Mouse (Mus musculus) liver, embryonic 14.5 days (tissue): ENCODE results near the gene Sptssa. TPM values are rescaled to one million over a fixed set of nuclear protein-coding genes. Genes with fewer than 3 reads are reported as not detected.

Source experiments
- ATAC-seq: fragments of 200-750 bp; cut with Nextera tagmentation; 2 replicates; pipeline ENCODE4 v1.8.0; 2017; ENCODE audit warnings: moderate number of reproducible peaks, mild to moderate bottlenecking, moderate library complexity; ENCODE audit not compliant: insufficient read depth
- DNase-seq, 3 experiments: peaks; one replicate each; pipeline ENCODE4 v3.0.0-alpha.2; 2012 to 2013; ENCODE audit warnings: low read depth in 3 of 3, low spot score in 3 of 3
- H3K27ac ChIP-seq: fragments of 300-500 bp; sonication (generic); 2 replicates; pipeline ENCODE4 v1.5.1; 2014; ENCODE audit warnings: moderate library complexity, mild to moderate bottlenecking, control low read depth, inconsistent platforms
- H3K27me3 ChIP-seq: fragments of 300-500 bp; sonication (generic); 2 replicates; pipeline ENCODE4 v1.6.1; 2014; ENCODE audit warnings: mild to moderate bottlenecking, low read length, moderate library complexity; ENCODE audit not compliant: control insufficient read depth, insufficient read depth
- H3K36me3 ChIP-seq: fragments of 300-500 bp; sonication (generic); replicated peaks from 2 replicates; pipeline ENCODE4 v1.6.1; 2014; ENCODE audit warnings: low read depth; ENCODE audit not compliant: control insufficient read depth, insufficient read depth
- H3K4me1 ChIP-seq, 2 experiments: fragments of 200-500 bp in 1 of 2; fragments of 300-500 bp in 1 of 2; sonication (generic) in 1 of 2; replicated peaks; 2 replicates each; pipeline ENCODE4 v1.6.1; 2012 to 2014; ENCODE audit warnings: antibody characterized with exemption in 1 of 2, inconsistent platforms in 1 of 2, low read length in 1 of 2; ENCODE audit not compliant: control insufficient read depth in 2 of 2, insufficient read depth in 2 of 2
- H3K4me2 ChIP-seq: fragments of 300-500 bp; sonication (generic); 2 replicates; pipeline ENCODE4 v1.6.1; 2014; ENCODE audit warnings: low read depth, mild to moderate bottlenecking, control low read depth, moderate library complexity
- H3K4me3 ChIP-seq, 2 experiments: fragments of 200-500 bp in 1 of 2; fragments of 300-500 bp in 1 of 2; sonication (generic) in 1 of 2; 2 replicates each; pipeline ENCODE4 v1.5.1; 2012 to 2014; ENCODE audit warnings: low read depth in 2 of 2, low read length in 2 of 2, mild to moderate bottlenecking in 2 of 2, control low read depth in 1 of 2, inconsistent platforms in 1 of 2, moderate library complexity in 1 of 2; ENCODE audit not compliant: insufficient read depth in 1 of 2
- H3K9ac ChIP-seq: fragments of 300-500 bp; sonication (generic); replicated peaks from 2 replicates; pipeline ENCODE4 v1.6.1; 2014; ENCODE audit warnings: mild to moderate bottlenecking, control low read depth, moderate library complexity
- H3K9me3 ChIP-seq: fragments of 300-500 bp; sonication (generic); 2 replicates; pipeline ENCODE4 v1.6.1; 2016; ENCODE audit warnings: low read length, mixed read lengths; ENCODE audit not compliant: control insufficient read depth
- CTCF ChIP-seq: IDR thresholded peaks from 2 replicates; pipeline ENCODE4 v1.5.1; 2016; ENCODE audit warnings: antibody characterized with exemption, low read depth, control low read depth
- EP300 ChIP-seq: IDR thresholded peaks from 2 replicates; pipeline ENCODE4 v1.6.1; 2016; ENCODE audit warnings: antibody characterized with exemption, low read depth
- WGBS: fragments of 180-500 bp; shearing (Covaris S2); extraction: QIAGEN DNeasy Blood & Tissue Kit; methylation state at CpG from one replicate; pipeline ENCODE4 v1.1.7; 2014; ENCODE audit not compliant: insufficient replicate concordance; 5-methylcytosine and 5-hydroxymethylcytosine counted together
- polyA plus RNA-seq, 2 experiments: library from polyadenylated mRNA; depleted of rRNA in 1 of 2; stranded (reverse) in 1 of 2; unstranded in 1 of 2; fragments of >200 nt; fragmentation: Nextera tagmentation in 1 of 2; extraction: Ambion mirVana in 1 of 2; gene quantifications; 2 replicates each; pipeline versions ENCODE4 v1.2.1 to v1.2.3; 2012 to 2014

Sptssa gene
- polyA plus RNA-seq, 2 experiments: 32.1 to 65.2 TPM

- TF ChIP-seq CTCF (no peak), EP300 (no peak)
- H3K4me2 ChIP-seq: no peak overlapping the region
- DNase-seq (no peak), ATAC-seq (no peak)
- H3K9me3 ChIP-seq: no peaks in the 10 kb centered on the region
- peaks cover 0 to 3% of the 10 kb centered on the region in 2 experiments; a peak in 1 of 4 replicates for H3K4me1 ChIP-seq
- H3K36me3 ChIP-seq: no peaks in the 10 kb centered on the region
- WGBS: 72% methylated on average over 4 of the region's 4 CpGs
- H3K27ac ChIP-seq: no peak overlapping the region
- H3K4me3 ChIP-seq: no peak overlapping the region
- no peak overlapping the region for H3K9ac ChIP-seq
- no peaks in the 10 kb centered on the region for H3K27me3 ChIP-seq
These were observed 15.0 kb downstream of the Sptssa start for GRCm38 (mm10) chr12:54641374-54641773.

GRCm38 (mm10) chr12:54640259-54640658 is 16.1 kb downstream of the Sptssa start:
- no peaks in the 10 kb centered on the region for H3K9me3 ChIP-seq
- TF ChIP-seq CTCF (no peak), EP300 (no peak)
- no peak overlapping the region for H3K9ac ChIP-seq
- no peak overlapping the region for H3K4me2 ChIP-seq
- ATAC-seq: no peak
- DNase-seq: no peak
- H3K4me1 ChIP-seq: peaks cover 0 to 3% of the 10 kb centered on the region in 2 experiments; a peak in 1 of 4 replicates
- H3K27me3 ChIP-seq: no peaks in the 10 kb centered on the region
- no peaks in the 10 kb centered on the region for H3K36me3 ChIP-seq
- 70% methylated on average over 6 of the region's 6 CpGs for WGBS
- no peak overlapping the region for H3K27ac ChIP-seq
- no peak overlapping the region for H3K4me3 ChIP-seq

DNA sequence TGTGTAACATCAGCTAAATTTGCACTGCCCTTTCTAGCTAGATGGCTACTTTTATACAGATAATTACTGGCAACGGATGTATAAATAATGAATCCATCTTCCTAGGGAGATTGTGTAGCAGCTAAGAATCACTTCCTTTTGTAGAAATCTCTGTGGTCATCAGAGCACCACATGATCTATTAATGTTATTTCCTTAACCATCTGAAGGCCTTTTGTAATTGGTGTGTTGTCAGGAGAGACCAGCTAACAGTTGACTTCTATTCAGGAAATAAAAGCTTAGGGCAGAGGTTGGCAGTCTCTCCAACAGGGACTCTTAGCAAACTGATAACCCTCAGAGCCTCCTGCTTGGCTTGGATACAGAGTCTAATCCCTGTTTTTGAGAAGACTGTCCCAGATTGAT is 19.3 kb downstream of the Sptssa start:
- Histone ChIP-seq H3K4me3 (no peak overlapping the region), H3K36me3 (no peaks in the 10 kb centered on the region), H3K9me3 (no peaks in the 10 kb centered on the region), H3K4me2 (no peak overlapping the region), H3K4me1 (no peaks in the 10 kb centered on the region), H3K9ac (no peak overlapping the region), H3K27me3 (no peaks in the 10 kb centered on the region), H3K27ac (no peak overlapping the region)
- no peak for ATAC-seq
- no peak for DNase-seq
- 48% methylated on average over 1 of the region's 1 CpGs for WGBS
- no peak for TF ChIP-seq EP300
- TF ChIP-seq CTCF: no peak

- DNase-seq (no peak), ATAC-seq (no peak)
- Histone ChIP-seq H3K9me3 (no peaks in the 10 kb centered on the region), H3K4me2 (no peak overlapping the region), H3K4me1 (no peaks in the 10 kb centered on the region), H3K27me3 (no peaks in the 10 kb centered on the region), H3K36me3 (no peaks in the 10 kb centered on the region), H3K9ac (no peak overlapping the region), H3K27ac (no peak overlapping the region), H3K4me3 (no peak overlapping the region)
- WGBS: 73% methylated on average over 2 of the region's 2 CpGs
- TF ChIP-seq CTCF: no peak
- TF ChIP-seq EP300: no peak
These were observed 24.2 kb downstream of the Sptssa start for GRCm38 (mm10) chr12:54632141-54632540.

DNA sequence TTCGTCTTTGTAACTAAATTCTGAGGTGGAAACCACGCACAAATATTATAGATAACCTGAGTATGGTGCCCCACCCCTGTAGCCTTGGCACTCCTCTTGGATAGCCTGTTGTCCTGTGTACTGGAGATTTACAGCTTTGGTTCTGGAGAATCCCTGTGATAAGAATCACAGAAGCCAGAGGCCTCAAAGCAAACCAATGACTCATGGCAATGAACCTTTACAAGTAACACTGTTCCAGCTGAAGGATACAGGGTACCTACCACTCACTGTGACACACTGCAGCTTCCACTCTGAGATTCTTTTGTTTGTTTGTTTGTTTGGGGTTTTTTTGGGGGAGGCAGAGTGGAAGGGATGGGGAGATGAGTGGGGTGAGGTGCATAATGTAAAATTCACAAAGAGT is 34.4 kb downstream of the Sptssa start:
- WGBS: 52% methylated on average over 2 of the region's 2 CpGs
- Histone ChIP-seq H3K27ac (no peak overlapping the region), H3K27me3 (no peaks in the 10 kb centered on the region), H3K4me2 (no peak overlapping the region), H3K36me3 (no peaks in the 10 kb centered on the region), H3K4me1 (no peaks in the 10 kb centered on the region), H3K9me3 (no peaks in the 10 kb centered on the region), H3K4me3 (no peak overlapping the region), H3K9ac (no peak overlapping the region)
- no peak for TF ChIP-seq EP300
- no peak for TF ChIP-seq CTCF
- ATAC-seq (no peak), DNase-seq (no peak)
